Mouse (Mus musculus) forebrain, embryonic 12.5 days (tissue): ENCODE data around the gene Kyat1. TPM values are rescaled to one million over a fixed set of nuclear protein-coding genes. Genes with fewer than 3 reads are reported as not detected.
A peak's percentile ranks its signal among the peaks of the same experiment; 100 is the strongest.
"Not testable (repeated sequence)": the region's sequence is repeated elsewhere in the genome, so short reads cannot be mapped to it uniquely, and the experiment has no call there.

Experiments
- ATAC-seq: fragments of 200-750 bp; cut with Nextera tagmentation; 2 replicates; pipeline ENCODE4 v1.8.0; 2017; ENCODE audit warnings: moderate TSS enrichment; ENCODE audit not compliant: low FRiP score
- H3K27ac ChIP-seq: fragments of 300-500 bp; sonication (generic); 2 replicates; pipeline ENCODE4 v1.5.1; 2016; ENCODE audit warnings: mild to moderate bottlenecking
- H3K27me3 ChIP-seq: fragments of 300-500 bp; sonication (generic); 2 replicates; pipeline ENCODE4 v1.6.1; 2016; ENCODE audit warnings: mild to moderate bottlenecking
- H3K36me3 ChIP-seq: fragments of 300-500 bp; sonication (generic); replicated peaks from 2 replicates; pipeline ENCODE4 v1.6.1; 2016; ENCODE audit warnings: mild to moderate bottlenecking
- H3K4me1 ChIP-seq: fragments of 300-500 bp; sonication (generic); 2 replicates; pipeline ENCODE4 v1.6.1; 2016
- H3K4me2 ChIP-seq: fragments of 300-500 bp; sonication (generic); 2 replicates; pipeline ENCODE4 v1.6.1; 2016; ENCODE audit warnings: mild to moderate bottlenecking, moderate library complexity
- H3K4me3 ChIP-seq: fragments of 300-500 bp; sonication (generic); replicated peaks from 2 replicates; pipeline ENCODE4 v1.5.1; 2016; ENCODE audit warnings: mild to moderate bottlenecking
- H3K9ac ChIP-seq: fragments of 300-500 bp; sonication (generic); 2 replicates; pipeline ENCODE4 v1.6.1; 2016; ENCODE audit warnings: mild to moderate bottlenecking
- H3K9me3 ChIP-seq: fragments of 300-500 bp; sonication (generic); 2 replicates; pipeline ENCODE4 v1.6.1; 2016
- WGBS: fragments of 180-500 bp; shearing (Covaris S2); methylation state at CpG from one replicate; pipeline ENCODE4 v1.1.7; 2016; 5-methylcytosine and 5-hydroxymethylcytosine counted together
- polyA plus RNA-seq: library from polyadenylated mRNA; unstranded; fragments of >200 nt; fragmentation: Nextera tagmentation; extraction: Ambion mirVana; gene quantifications from 2 replicates; pipeline ENCODE4 v1.2.1, GENCODE M21; 2016

Gene Kyat1
- polyA plus RNA-seq, 1 experiment from 2014 or later = 9.0 TPM

DNA sequence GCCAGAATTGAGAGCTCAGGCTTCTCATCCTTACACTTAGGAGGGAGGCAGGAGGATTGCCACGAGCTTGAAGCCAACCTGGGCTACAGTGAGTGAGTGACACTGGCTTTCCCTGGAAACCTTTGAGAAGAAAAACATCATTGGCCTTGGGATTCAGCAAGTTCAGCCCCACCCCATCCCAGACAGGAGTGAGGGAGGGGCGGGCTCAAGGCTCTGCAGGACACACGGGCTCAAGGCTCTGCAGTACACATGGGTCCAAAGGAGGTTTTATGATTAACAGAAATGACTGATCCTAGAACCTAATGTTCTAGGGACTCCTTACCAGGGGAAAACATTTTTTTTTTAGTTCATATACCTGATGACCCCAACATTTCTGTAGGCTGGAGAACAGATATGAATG is 21.9 kb downstream of the Kyat1 start:
- no peaks in the 10 kb centered on the region for H3K27me3 ChIP-seq
- H3K9me3 ChIP-seq = no peaks in the 10 kb centered on the region
- H3K4me2 ChIP-seq = no peak overlapping the region
- 78% methylated on average over 3 of the region's 3 CpGs for WGBS
- H3K36me3 ChIP-seq = no peaks in the 10 kb centered on the region; the same call in 1 of the 2 replicates
- no peak overlapping the region for H3K4me3 ChIP-seq
- no peak overlapping the region for H3K27ac ChIP-seq
- no peak for ATAC-seq
- H3K9ac ChIP-seq = no peak overlapping the region
- H3K4me1 ChIP-seq = no peaks in the 10 kb centered on the region

DNA sequence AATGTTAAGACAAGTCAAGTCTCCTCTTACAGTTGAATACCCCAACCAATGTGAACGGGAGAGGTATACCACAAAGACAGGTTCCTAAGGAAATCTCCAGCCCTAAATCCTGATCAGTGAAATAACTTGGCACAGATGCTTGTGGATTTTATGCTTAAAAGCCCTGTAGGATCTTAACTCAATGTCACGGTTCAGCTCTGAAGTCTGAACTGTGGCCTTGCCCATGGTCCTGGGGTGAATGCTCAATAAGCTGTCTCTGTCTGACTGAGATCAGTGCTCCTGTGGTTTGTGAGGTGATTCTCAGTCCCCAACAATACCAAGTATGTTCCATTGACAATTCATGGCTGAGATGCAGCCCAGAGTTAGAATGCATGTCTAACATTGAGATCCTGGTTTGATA is 23.2 kb downstream of the Kyat1 start:
- Histone ChIP-seq H3K27me3 (no peaks in the 10 kb centered on the region), H3K9ac (no peak overlapping the region), H3K27ac (no peak overlapping the region), H3K4me2 (no peak overlapping the region), H3K36me3 (no peaks in the 10 kb centered on the region; the same call in 1 of the 2 replicates), H3K4me1 (peaks cover 5% of the 10 kb centered on the region), H3K9me3 (no peaks in the 10 kb centered on the region), H3K4me3 (no peak overlapping the region)
- WGBS = 89% methylated on average over 2 of the region's 2 CpGs
- ATAC-seq = no peak

DNA sequence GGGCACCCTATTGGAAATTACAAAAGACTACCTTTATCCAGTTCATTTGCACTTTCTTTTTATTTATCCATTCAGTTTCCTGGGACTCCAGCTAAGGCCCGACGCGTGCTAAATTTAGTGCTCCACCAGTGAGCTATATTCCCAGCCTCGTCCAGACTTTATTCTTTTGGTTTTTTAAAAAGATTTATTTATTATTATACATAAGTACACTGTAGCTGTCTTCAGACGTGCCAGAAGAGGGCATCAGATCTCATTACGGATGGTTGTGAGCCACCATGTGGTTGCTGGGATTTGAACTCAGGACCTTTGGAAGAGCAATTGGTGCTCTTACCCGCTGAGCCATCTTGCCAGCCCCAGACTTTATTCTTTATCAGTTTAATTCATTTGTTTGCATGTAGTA is 26.9 kb downstream of the Kyat1 start:
- Histone ChIP-seq H3K4me3 (peak overlapping the region; percentile 75), H3K4me2 (peak overlapping the region; percentile 86), H3K36me3 (peaks cover 35% of the 10 kb centered on the region), H3K4me1 (peaks cover 12% of the 10 kb centered on the region)
- 51% methylated on average over 7 of the region's 7 CpGs for WGBS
- not testable (repeated sequence) for H3K9me3 ChIP-seq, H3K27me3 ChIP-seq, H3K9ac ChIP-seq, H3K27ac ChIP-seq
- peak; percentile 30; the same call in 1 of the 2 replicates for ATAC-seq

DNA sequence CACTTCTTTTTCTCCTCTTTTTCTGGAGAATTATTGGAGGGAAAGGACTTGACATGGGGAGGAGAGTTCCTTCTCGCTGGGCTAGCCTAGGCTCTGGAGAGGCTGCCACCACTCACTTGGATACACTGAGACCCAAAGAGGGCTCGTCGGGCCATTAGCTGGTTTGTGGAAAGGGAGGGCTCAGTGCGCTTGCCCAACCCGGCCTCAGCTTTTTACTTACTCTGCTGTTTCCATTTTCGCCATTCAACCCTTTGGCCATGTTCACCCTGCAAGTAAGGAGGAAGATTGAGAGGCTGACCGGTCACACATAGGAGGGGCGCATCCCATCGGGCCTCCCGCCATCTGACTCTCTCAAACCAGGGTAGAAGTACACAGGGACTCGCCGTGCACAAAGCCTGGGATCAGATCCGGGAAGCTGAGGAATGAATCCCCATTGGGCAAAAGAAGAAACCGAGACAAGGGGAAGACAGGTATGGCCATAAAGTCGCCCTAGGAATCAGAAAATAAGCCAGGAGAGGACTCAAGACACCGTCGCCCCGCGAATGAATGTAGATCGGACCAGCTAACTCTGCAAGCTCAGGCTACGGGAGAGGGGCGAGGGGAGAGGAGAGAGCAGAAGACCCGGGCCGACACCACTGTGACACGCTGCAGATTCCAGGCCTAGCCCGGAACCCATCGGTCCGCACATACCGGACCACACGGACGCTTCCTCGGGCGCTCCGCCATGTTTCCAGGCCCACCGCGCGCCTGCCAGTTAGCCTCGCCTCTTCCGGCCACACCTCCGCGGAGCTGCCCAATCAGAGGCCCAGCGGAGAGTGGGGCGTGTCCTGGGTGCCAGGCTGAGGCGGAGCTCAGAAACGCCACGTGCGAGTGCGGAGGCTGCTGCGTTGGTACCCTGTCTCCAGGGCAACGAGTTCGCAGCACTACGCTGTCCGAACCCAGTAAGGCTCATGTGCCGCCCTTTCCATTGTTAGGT is 27.7 kb downstream of the Kyat1 start, which contains the start of gene Spout1:
Spout1 (minus strand) TSS at position 760 of the 976 bp plus-strand sequence.
- ATAC-seq = peak; percentile 99
- H3K4me3 ChIP-seq = peak within 1 kb of the TSS; percentile 75
- H3K9ac ChIP-seq = peak within 1 kb of the TSS; percentile 66
- WGBS = 3% methylated on average over 54 of the region's 54 CpGs
- H3K27me3 ChIP-seq = 0 out of 2 replicates have a peak, but pooled peaks cover 2% of the 10 kb centered on the region
- peaks cover 43% of the 10 kb centered on the region for H3K36me3 ChIP-seq
- no peaks in the 10 kb centered on the region for H3K9me3 ChIP-seq
- H3K27ac ChIP-seq = no peak within 1 kb of the TSS
- H3K4me2 ChIP-seq = peak within 1 kb of the TSS; percentile 86
- H3K4me1 ChIP-seq = peaks cover 12% of the 10 kb centered on the region

GRCm38 (mm10) chr2:30176561-30176960 is 29.1 kb downstream of the Kyat1 start:
- peaks cover 50% of the 10 kb centered on the region for H3K36me3 ChIP-seq
- H3K27me3 ChIP-seq = 0 out of 2 replicates have a peak, but pooled peaks cover 9% of the 10 kb centered on the region
- ATAC-seq = no peak
- peaks cover 20% of the 10 kb centered on the region for H3K4me1 ChIP-seq
- H3K4me2 ChIP-seq = no peak overlapping the region
- 93% methylated on average over 2 of the region's 2 CpGs for WGBS
- no peaks in the 10 kb centered on the region for H3K9me3 ChIP-seq
- no peak overlapping the region for H3K27ac ChIP-seq
- H3K4me3 ChIP-seq = no peak overlapping the region
- no peak overlapping the region for H3K9ac ChIP-seq

GRCm38 (mm10) chr2:30175897-30176296 is 29.8 kb downstream of the Kyat1 start:
- ATAC-seq = no peak

DNA sequence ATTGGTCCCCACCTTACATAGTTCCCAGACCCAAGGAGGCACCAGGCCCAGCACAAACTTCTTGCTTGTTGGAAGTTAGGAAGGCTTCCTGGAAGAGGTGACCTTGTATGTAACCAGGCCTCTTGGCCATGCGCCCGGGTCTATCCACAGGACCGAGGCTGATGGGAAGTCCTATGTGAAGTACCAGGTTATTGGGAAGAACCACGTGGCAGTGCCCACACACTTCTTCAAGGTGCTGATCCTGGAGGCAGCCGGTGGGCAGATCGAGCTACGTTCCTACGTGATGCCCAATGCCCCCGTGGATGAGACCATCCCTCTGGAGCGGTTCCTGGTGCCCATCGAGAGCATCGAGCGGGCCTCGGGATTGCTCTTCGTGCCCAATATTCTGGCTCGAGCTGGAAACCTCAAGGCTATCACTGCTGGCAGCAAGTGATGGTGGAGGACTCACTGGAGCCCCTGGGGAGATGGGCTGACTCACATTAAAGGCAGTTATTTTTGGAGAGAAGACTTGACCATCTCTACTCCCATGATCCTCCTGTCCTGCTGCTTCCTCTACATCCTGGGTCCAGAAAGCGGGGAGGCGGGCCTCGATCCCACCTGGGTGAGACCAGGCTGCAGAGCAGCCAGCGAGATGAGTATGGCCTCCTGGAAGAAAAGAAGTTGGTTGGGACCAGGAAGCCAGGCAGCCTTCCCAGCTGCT is 32.0 kb downstream of the Kyat1 start:
- Histone ChIP-seq H3K4me2 (no peak overlapping the region), H3K4me1 (peaks cover 26% of the 10 kb centered on the region), H3K9me3 (no peaks in the 10 kb centered on the region), H3K36me3 (peaks cover 50% of the 10 kb centered on the region), H3K9ac (no peak overlapping the region), H3K27me3 (0 out of 2 replicates have a peak, but pooled peaks cover 9% of the 10 kb centered on the region), H3K4me3 (no peak overlapping the region), H3K27ac (no peak overlapping the region)
- no peak for ATAC-seq
- WGBS = 95% methylated on average over 20 of the region's 20 CpGs

More at GRCm38 (mm10) chr2:30175897-30176296, 29.8 kb downstream of the Kyat1 start:
- Histone ChIP-seq H3K4me3 (no peak overlapping the region), H3K4me2 (no peak overlapping the region), H3K27me3 (0 out of 2 replicates have a peak, but pooled peaks cover 9% of the 10 kb centered on the region), H3K27ac (no peak overlapping the region), H3K9ac (no peak overlapping the region), H3K4me1 (peaks cover 26% of the 10 kb centered on the region), H3K36me3 (peaks cover 50% of the 10 kb centered on the region), H3K9me3 (no peaks in the 10 kb centered on the region)
- WGBS = 95% methylated on average over 8 of the region's 8 CpGs

DNA sequence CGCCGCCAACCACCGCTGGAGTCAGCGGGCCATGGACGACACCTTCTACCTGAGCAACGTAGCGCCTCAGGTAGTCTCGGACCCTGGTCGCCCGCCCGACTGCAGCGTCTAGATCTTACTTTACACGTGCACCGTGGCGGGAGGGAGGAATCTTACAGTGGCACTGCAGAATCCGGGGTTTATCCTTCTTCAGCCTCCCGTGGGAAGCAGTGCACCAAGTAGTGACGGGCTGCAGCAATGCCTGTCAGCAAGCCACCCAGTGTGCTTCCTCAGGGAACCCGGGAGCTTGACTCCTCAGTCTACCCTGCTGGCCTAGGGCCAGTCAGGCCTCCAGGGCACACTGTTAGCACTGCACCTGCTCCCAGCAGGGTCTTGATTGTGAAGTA is 33.7 kb downstream of the Kyat1 start:
- Histone ChIP-seq H3K4me3 (peak overlapping the region; percentile 71), H3K9ac (peak overlapping the region; percentile 76), H3K36me3 (peaks cover 48% of the 10 kb centered on the region), H3K9me3 (peaks cover 2% of the 10 kb centered on the region; the same call in 1 of the 2 replicates), H3K4me2 (peak overlapping the region; percentile 98), H3K27me3 (0 out of 2 replicates have a peak, but pooled peaks cover 9% of the 10 kb centered on the region), H3K27ac (peak overlapping the region; percentile 88), H3K4me1 (peaks cover 16% of the 10 kb centered on the region)
- 2% methylated on average over 19 of the region's 19 CpGs for WGBS
- peak; percentile 5 for ATAC-seq

GRCm38 (mm10) chr2:30171371-30171996 is 34.2 kb downstream of the Kyat1 start, which contains the start of gene Endog:
TSS of gene Endog (plus strand) at chr2:30171493.
- peak within 1 kb of the TSS; percentile 71 for H3K4me3 ChIP-seq
- peaks cover 14% of the 10 kb centered on the region for H3K4me1 ChIP-seq
- peak within 1 kb of the TSS; percentile 76 for H3K9ac ChIP-seq
- H3K9me3 ChIP-seq = peaks cover 7% of the 10 kb centered on the region
- H3K36me3 ChIP-seq = peaks cover 43% of the 10 kb centered on the region
- under 1% methylated on average over 73 of the region's 75 CpGs for WGBS
- peak; percentile 94 for ATAC-seq
- peak within 1 kb of the TSS; percentile 88 for H3K27ac ChIP-seq
- 0 out of 2 replicates have a peak, but pooled peaks cover 9% of the 10 kb centered on the region for H3K27me3 ChIP-seq
- peak within 1 kb of the TSS; percentile 98 for H3K4me2 ChIP-seq

GRCm38 (mm10) chr2:30166677-30167076 is 39.0 kb downstream of the Kyat1 start:
- WGBS = 59% methylated on average over 4 of the region's 4 CpGs

DNA sequence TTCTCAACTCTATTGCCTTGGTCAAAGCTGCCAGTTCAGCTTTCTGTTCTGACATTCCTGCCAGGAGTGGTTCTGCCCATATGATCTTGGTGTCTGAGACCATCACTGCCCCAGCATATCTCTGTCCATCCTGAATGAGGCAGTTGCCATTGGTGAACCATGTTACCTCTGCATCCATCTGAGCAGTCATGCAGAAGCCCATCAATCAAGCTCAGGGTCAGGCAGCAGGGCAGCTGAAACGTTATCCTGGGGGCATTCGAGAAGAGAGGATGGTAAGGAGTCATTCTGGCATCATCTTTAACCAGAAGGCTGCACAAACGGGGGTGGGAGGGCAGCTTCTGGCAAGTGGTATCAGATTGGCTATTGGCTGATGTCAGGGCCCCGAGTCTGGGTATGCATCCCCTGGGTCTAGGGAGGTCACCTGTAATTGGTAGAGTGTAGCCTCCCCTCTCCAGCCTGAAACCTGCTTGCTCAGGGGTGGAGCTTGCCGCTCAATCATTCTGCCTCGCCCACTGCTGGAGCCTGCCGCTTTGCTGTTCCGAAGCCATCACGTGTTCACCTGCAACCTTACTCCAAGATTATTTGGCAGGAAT is 41.2 kb downstream of the Kyat1 start:
- H3K9me3 ChIP-seq = peaks cover 14% of the 10 kb centered on the region
- no peak overlapping the region for H3K9ac ChIP-seq
- no peak for ATAC-seq
- H3K36me3 ChIP-seq = no peaks in the 10 kb centered on the region
- WGBS = 63% methylated on average over 9 of the region's 9 CpGs
- no peaks in the 10 kb centered on the region for H3K4me1 ChIP-seq
- no peak overlapping the region for H3K27ac ChIP-seq
- H3K4me2 ChIP-seq = no peak overlapping the region
- no peak overlapping the region for H3K4me3 ChIP-seq
- H3K27me3 ChIP-seq = no peaks in the 10 kb centered on the region

More at GRCm38 (mm10) chr2:30166677-30167076, 39.0 kb downstream of the Kyat1 start:
- H3K27ac ChIP-seq = no peak overlapping the region
- no peak overlapping the region for H3K9ac ChIP-seq
- no peak overlapping the region for H3K4me2 ChIP-seq
- no peaks in the 10 kb centered on the region for H3K36me3 ChIP-seq
- H3K27me3 ChIP-seq = no peaks in the 10 kb centered on the region
- peaks cover 6% of the 10 kb centered on the region for H3K4me1 ChIP-seq
- no peak overlapping the region for H3K4me3 ChIP-seq
- ATAC-seq = no peak
- peaks cover 14% of the 10 kb centered on the region for H3K9me3 ChIP-seq
